Mouse (Mus musculus): ENCODE data around the gene Smim12.

DNA sequence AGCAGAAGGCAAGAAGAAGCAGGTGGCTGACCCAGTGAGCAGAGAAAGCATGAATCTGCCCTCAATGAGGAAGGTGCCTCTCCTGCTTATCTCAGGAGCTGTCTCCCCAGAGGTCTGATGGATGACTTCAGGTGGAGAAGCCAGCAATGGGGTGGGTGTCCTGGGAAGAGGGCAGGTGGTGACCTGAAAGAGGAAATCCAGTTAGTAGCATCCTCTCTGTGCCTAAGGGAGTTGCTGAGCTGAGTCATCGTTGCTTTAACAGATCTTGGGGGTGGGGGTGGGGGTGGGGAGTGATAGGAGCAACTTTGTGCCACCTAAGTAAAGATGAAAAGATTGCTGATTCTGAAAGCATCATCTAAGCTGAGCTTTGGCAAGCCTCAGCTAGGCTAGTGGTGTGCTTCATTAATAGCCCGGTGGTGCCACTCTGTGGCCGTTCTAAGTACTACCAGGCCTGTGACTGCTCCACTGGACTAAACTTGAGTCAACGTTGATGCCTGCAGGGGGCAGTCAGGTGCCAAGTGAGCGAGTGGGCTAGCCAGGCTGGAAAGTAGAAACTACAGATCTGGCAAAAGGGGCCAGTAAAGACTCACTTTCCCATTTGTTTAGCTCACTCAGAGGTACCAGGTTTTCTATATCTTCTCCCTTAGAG is 6.2 kb downstream of the Smim12 start:
- no peak for TF ChIP-seq POLR2A (IDR thresholded peaks at IDR 0.05; ENCODE audit: control insufficient read depth in 1 of 2, insufficient read depth in 1 of 2, low read depth in 1 of 2, low read length in 2 of 2, poor library complexity in 1 of 2)
- TF ChIP-seq UBTF (IDR thresholded peaks at IDR 0.05; ENCODE audit: borderline replicate concordance, insufficient read depth, low read depth, low read length), result no peak
- TF ChIP-seq POLR2AphosphoS5 (IDR thresholded peaks at IDR 0.05; ENCODE audit: borderline replicate concordance, low read depth, low read length), result no peak
- TF ChIP-seq RCOR1 (IDR thresholded peaks at IDR 0.05; ENCODE audit: low read depth, low read length), result 0 out of 2 replicates have a peak, but pooled peaks have one; percentile 14
- TF ChIP-seq CTCF (IDR thresholded peaks at IDR 0.05 in 2 of 3, conservative IDR thresholded peaks at IDR 0.05 in 1 of 3; ENCODE audit: control insufficient read depth in 1 of 3, insufficient read depth in 1 of 3, low read depth in 2 of 3, low read length in 3 of 3, poor library complexity in 1 of 3, severe bottlenecking in 1 of 3), result peak; percentile 77 to 100 (median 82)
